Mouse (Mus musculus) intestine, postnatal 0 days (tissue): ENCODE data around the gene Pgp. TPM values are rescaled to one million over a fixed set of nuclear protein-coding genes. Genes with fewer than 3 reads are reported as not detected.

Experiments
- ATAC-seq: fragments of 200-750 bp; cut with Nextera tagmentation; 2 replicates; pipeline ENCODE4 v1.8.0; 2017; ENCODE audit warnings: mild to moderate bottlenecking, moderate TSS enrichment, moderate library complexity
- H3K27ac ChIP-seq: fragments of 300-500 bp; sonication (generic); 2 replicates; pipeline ENCODE4 v1.5.1; 2014; ENCODE audit warnings: mild to moderate bottlenecking, low read depth, low read length, moderate library complexity
- H3K27me3 ChIP-seq: fragments of 300-500 bp; sonication (generic); replicated peaks from 2 replicates; pipeline ENCODE4 v1.6.1; 2014; ENCODE audit warnings: low read length, mixed read lengths; ENCODE audit not compliant: control insufficient read depth, insufficient read depth
- H3K36me3 ChIP-seq: fragments of 300-500 bp; sonication (generic); 2 replicates; pipeline ENCODE4 v1.6.1; 2014; ENCODE audit warnings: mild to moderate bottlenecking, moderate library complexity; ENCODE audit not compliant: control insufficient read depth, insufficient read depth
- H3K4me1 ChIP-seq: fragments of 300-500 bp; sonication (generic); replicated peaks from 2 replicates; pipeline ENCODE4 v1.6.1; 2014; ENCODE audit warnings: antibody characterized with exemption, low read length, mixed read lengths; ENCODE audit not compliant: control insufficient read depth, insufficient read depth
- H3K4me2 ChIP-seq: fragments of 300-500 bp; sonication (generic); replicated peaks from 2 replicates; pipeline ENCODE4 v1.6.1; 2014; ENCODE audit warnings: low read depth, mild to moderate bottlenecking, moderate library complexity
- H3K4me3 ChIP-seq: fragments of 300-500 bp; sonication (generic); 2 replicates; pipeline ENCODE4 v1.5.1; 2014; ENCODE audit warnings: low read depth, low read length
- H3K9ac ChIP-seq: fragments of 300-500 bp; sonication (generic); 2 replicates; pipeline ENCODE4 v1.6.1; 2014; ENCODE audit warnings: mild to moderate bottlenecking, low read depth, low read length
- H3K9me3 ChIP-seq: fragments of 300-500 bp; sonication (generic); 2 replicates; pipeline ENCODE4 v1.6.1; 2016; ENCODE audit warnings: mixed run types; ENCODE audit not compliant: control insufficient read depth
- CTCF ChIP-seq: sonication (generic); IDR thresholded peaks from 2 replicates; pipeline ENCODE4 v1.5.1; 2016; ENCODE audit warnings: low read depth, mild to moderate bottlenecking, control low read depth, antibody characterized with exemption, moderate library complexity
- WGBS: fragments of 180-500 bp; shearing (Covaris S2); extraction: QIAGEN DNeasy Blood & Tissue Kit; methylation state at CpG from one replicate; pipeline ENCODE4 v1.1.7; 2014; 5-methylcytosine and 5-hydroxymethylcytosine counted together
- polyA plus RNA-seq: library from polyadenylated mRNA; unstranded; fragments of >200 nt; fragmentation: Nextera tagmentation; extraction: Ambion mirVana; gene quantifications from 2 replicates; pipeline ENCODE4 v1.2.1, GENCODE M21; 2015

Gene Pgp
- polyA plus RNA-seq, 1 experiment from 2014 or later = 64.5 TPM

DNA sequence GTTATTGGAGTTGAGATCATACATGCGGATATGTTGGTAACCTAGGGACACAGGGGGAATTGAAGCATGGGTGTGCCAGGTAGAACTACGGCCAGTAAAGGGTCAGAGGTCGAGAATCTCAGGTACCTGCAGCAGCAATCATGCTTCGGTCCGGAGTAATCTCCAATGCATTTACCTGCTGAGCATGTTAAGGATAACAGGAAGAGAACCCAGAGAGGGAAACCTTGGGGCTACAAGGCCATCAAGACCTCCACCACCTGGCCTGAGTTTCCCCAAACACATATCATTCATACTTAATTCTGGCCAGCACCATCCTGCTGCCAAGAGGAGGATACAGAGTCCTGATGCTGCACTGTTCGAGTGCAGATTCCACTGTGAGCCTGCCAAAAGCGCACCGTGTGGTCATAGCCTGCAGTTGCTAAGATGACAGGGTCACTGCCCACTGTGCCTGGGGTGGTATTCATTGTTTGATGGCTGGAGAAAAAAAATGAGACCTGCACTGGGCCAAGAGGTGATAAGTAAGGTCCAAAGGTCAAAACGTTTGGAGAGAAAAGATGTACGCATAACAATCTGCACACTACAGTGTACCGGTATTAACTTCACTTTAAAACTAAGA is 7.9 kb downstream of the Pgp start:
- peak; percentile 24 for ATAC-seq
- WGBS = 25% methylated on average over 11 of the region's 11 CpGs
- Histone ChIP-seq H3K27ac (peak overlapping the region; percentile 88; the same call in 1 of the 2 replicates), H3K27me3 (no peaks in the 10 kb centered on the region), H3K4me1 (peaks cover 8% of the 10 kb centered on the region), H3K4me2 (peak overlapping the region; percentile 65), H3K4me3 (peak overlapping the region; percentile 87), H3K9ac (peak overlapping the region; percentile 73), H3K9me3 (no peaks in the 10 kb centered on the region), H3K36me3 (peaks cover 40% of the 10 kb centered on the region)
- TF ChIP-seq CTCF = no peak

GRCm38 (mm10) chr17:24478663-24479380 is 8.6 kb downstream of the Pgp start, which contains the start of gene Mlst8:
TSS of gene Mlst8 (minus strand) at chr17:24479078.
- H3K27me3 ChIP-seq = no peaks in the 10 kb centered on the region
- H3K4me3 ChIP-seq = peak within 1 kb of the TSS; percentile 87
- WGBS = under 1% methylated on average over 48 of the region's 48 CpGs
- peak within 1 kb of the TSS; percentile 73 for H3K9ac ChIP-seq
- H3K4me1 ChIP-seq = peaks cover 8% of the 10 kb centered on the region
- no peaks in the 10 kb centered on the region for H3K9me3 ChIP-seq
- H3K36me3 ChIP-seq = peaks cover 40% of the 10 kb centered on the region
- peak within 1 kb of the TSS; percentile 65 for H3K4me2 ChIP-seq
- ATAC-seq = peak; percentile 93
- peak; percentile 96 for TF ChIP-seq CTCF
- peak within 1 kb of the TSS; percentile 88 for H3K27ac ChIP-seq

- H3K4me1 ChIP-seq = peaks cover 8% of the 10 kb centered on the region
- H3K4me2 ChIP-seq = no peak overlapping the region; the same call in 1 of the 2 replicates
- no peaks in the 10 kb centered on the region for H3K27me3 ChIP-seq
- no peak overlapping the region for H3K27ac ChIP-seq
- H3K36me3 ChIP-seq = peaks cover 34% of the 10 kb centered on the region
- no peak for ATAC-seq
- H3K4me3 ChIP-seq = peak overlapping the region; percentile 87
- no peaks in the 10 kb centered on the region for H3K9me3 ChIP-seq
- WGBS = 14% methylated on average over 1 of the region's 1 CpGs
- TF ChIP-seq CTCF = no peak
- no peak overlapping the region for H3K9ac ChIP-seq
These were observed 9.2 kb downstream of the Pgp start for GRCm38 (mm10) chr17:24479431-24479830.

- peak; percentile 61 for TF ChIP-seq CTCF
- Histone ChIP-seq H3K9me3 (no peaks in the 10 kb centered on the region), H3K9ac (no peak overlapping the region), H3K36me3 (peaks cover 25% of the 10 kb centered on the region), H3K27ac (no peak overlapping the region), H3K4me3 (no peak overlapping the region), H3K27me3 (no peaks in the 10 kb centered on the region), H3K4me1 (peaks cover 8% of the 10 kb centered on the region), H3K4me2 (no peak overlapping the region)
- WGBS = 53% methylated on average over 3 of the region's 3 CpGs
- ATAC-seq = no peak
These were observed 10.1 kb downstream of the Pgp start for GRCm38 (mm10) chr17:24480201-24480826.

- H3K9me3 ChIP-seq = no peaks in the 10 kb centered on the region
- no peak overlapping the region for H3K27ac ChIP-seq
- H3K36me3 ChIP-seq = peaks cover 16% of the 10 kb centered on the region
- WGBS = 85% methylated on average over 20 of the region's 20 CpGs
- H3K4me1 ChIP-seq = peaks cover 8% of the 10 kb centered on the region
- no peaks in the 10 kb centered on the region for H3K27me3 ChIP-seq
- H3K9ac ChIP-seq = no peak overlapping the region
- H3K4me2 ChIP-seq = no peak overlapping the region
- TF ChIP-seq CTCF = no peak
- H3K4me3 ChIP-seq = no peak overlapping the region
- no peak for ATAC-seq
These were observed 11.0 kb downstream of the Pgp start for GRCm38 (mm10) chr17:24481027-24481815.
